Mouse (Mus musculus) left cerebral cortex, adult 2 months (tissue): ENCODE measurements around the gene Tmem132d. TPM values are rescaled to one million over a fixed set of nuclear protein-coding genes. Genes with fewer than 3 reads are reported as not detected.

Source experiments
- DNase-seq, 2 experiments: peaks; one replicate each; pipeline ENCODE4 v3.0.0; 2021 to 2022; ENCODE audit warnings: low spot score in 2 of 2, mixed read lengths in 1 of 2; ENCODE audit errors: extremely low spot score in 1 of 2
- H3K27ac ChIP-seq: fragments of 200-600 bp; 2 replicates; pipeline ENCODE4 v1.8.1; 2022
- H3K4me3 ChIP-seq: fragments of 200-600 bp; 2 replicates; pipeline ENCODE4 v1.8.1; 2022
- CTCF ChIP-seq: fragments of 200-600 bp; IDR thresholded peaks from 2 replicates; pipeline ENCODE4 v1.8.1; 2022; ENCODE audit warnings: antibody characterized with exemption, mild to moderate bottlenecking, moderate library complexity
- intact Hi-C: fragments of 180-260 bp; cut with DNase I; formaldehyde crosslinking; loops from one replicate; pipeline ENCODE4 v1.15.1; 2025
- total RNA-seq, 2 experiments: library from RNA; stranded (reverse); gene quantifications; 2 replicates each; pipeline ENCODE4 v1.2.3; 2021

Gene Tmem132d
- total RNA-seq, 2 experiments from 2014 or later = 57.7 to 59.9 TPM

- no peak overlapping the region for H3K4me3 ChIP-seq
- no peak for TF ChIP-seq CTCF
- no peak for DNase-seq
- intact Hi-C loops = loop anchor here (5.0 kb wide), 2 partner anchors 681 to 741 kb away; no protein-coding TSS in a partner anchor
- H3K27ac ChIP-seq = no peak overlapping the region
Observed at GRCm38 (mm10) chr5:128438078-128438477, 5.2 kb upstream of the Tmem132d start.

- peak; percentile 82 for TF ChIP-seq CTCF
- intact Hi-C loops = loop anchor here (5.0 kb wide), 2 partner anchors 680 to 740 kb away; no protein-coding TSS in a partner anchor
- peak; percentile 80 to 86 for DNase-seq
- Histone ChIP-seq H3K27ac (no peak overlapping the region), H3K4me3 (no peak overlapping the region)
Observed at GRCm38 (mm10) chr5:128436909-128437308, 4.0 kb upstream of the Tmem132d start.

- TF ChIP-seq CTCF = no peak
- no peak overlapping the region for H3K27ac ChIP-seq
- H3K4me3 ChIP-seq = no peak overlapping the region
- intact Hi-C loops = loop anchor here (5.0 kb wide), 2 partner anchors 678 to 738 kb away; no protein-coding TSS in a partner anchor
- DNase-seq = no peak
Observed at GRCm38 (mm10) chr5:128435683-128436082, 2.8 kb upstream of the Tmem132d start.

- Histone ChIP-seq H3K4me3 (no peak overlapping the region), H3K27ac (no peak overlapping the region)
- intact Hi-C loops = loop anchor here (5.0 kb wide), 7 partner anchors 66 to 611 kb away; no protein-coding TSS in a partner anchor
- TF ChIP-seq CTCF = no peak
- DNase-seq = no peak
Observed at GRCm38 (mm10) chr5:128433786-128434185, 909 bp upstream of the Tmem132d start.

- peak in 1 of 2 experiments; percentile 26 for DNase-seq
- intact Hi-C loops = loop anchor here (5.0 kb wide), 7 partner anchors 65 to 610 kb away; no protein-coding TSS in a partner anchor
- Histone ChIP-seq H3K27ac (peak overlapping the region; percentile 85), H3K4me3 (peak overlapping the region; percentile 69)
- TF ChIP-seq CTCF = no peak
Observed at GRCm38 (mm10) chr5:128432422-128432821, 455 bp downstream of the Tmem132d start.

GRCm38 (mm10) chr5:128424636-128425035, 8.2 kb downstream of the Tmem132d start:
- intact Hi-C loops = no loop called here
- Histone ChIP-seq H3K27ac (no peak overlapping the region), H3K4me3 (no peak overlapping the region)
- no peak for TF ChIP-seq CTCF
- no peak for DNase-seq

GRCm38 (mm10) chr5:128424213-128424612, 8.7 kb downstream of the Tmem132d start:
- TF ChIP-seq CTCF = no peak
- DNase-seq = no peak
- intact Hi-C loops = no loop called here
- no peak overlapping the region for H3K27ac ChIP-seq
- no peak overlapping the region for H3K4me3 ChIP-seq

GRCm38 (mm10) chr5:128422090-128422489, 10.8 kb downstream of the Tmem132d start:
- Histone ChIP-seq H3K4me3 (no peak overlapping the region), H3K27ac (no peak overlapping the region)
- DNase-seq = no peak
- intact Hi-C loops = no loop called here
- peak; percentile 29 for TF ChIP-seq CTCF

GRCm38 (mm10) chr5:128418149-128418710, 14.6 kb downstream of the Tmem132d start:
- H3K27ac ChIP-seq = no peak overlapping the region
- H3K4me3 ChIP-seq = no peak overlapping the region
- TF ChIP-seq CTCF = no peak
- intact Hi-C loops = no loop called here
- no peak for DNase-seq

- Histone ChIP-seq H3K27ac (no peak overlapping the region), H3K4me3 (no peak overlapping the region)
- no peak for DNase-seq
- TF ChIP-seq CTCF = no peak
- intact Hi-C loops = no loop called here
Observed at GRCm38 (mm10) chr5:128414056-128414455, 18.8 kb downstream of the Tmem132d start.

GRCm38 (mm10) chr5:128412306-128412705, 20.6 kb downstream of the Tmem132d start:
- TF ChIP-seq CTCF = no peak
- intact Hi-C loops = no loop called here
- DNase-seq = no peak
- H3K4me3 ChIP-seq = no peak overlapping the region
- no peak overlapping the region for H3K27ac ChIP-seq

GRCm38 (mm10) chr5:128407546-128407945, 25.3 kb downstream of the Tmem132d start:
- no peak for TF ChIP-seq CTCF
- intact Hi-C loops = no loop called here

GRCm38 (mm10) chr5:128405071-128405470, 27.8 kb downstream of the Tmem132d start:
- no peak for TF ChIP-seq CTCF
- Histone ChIP-seq H3K4me3 (no peak overlapping the region), H3K27ac (no peak overlapping the region)
- intact Hi-C loops = no loop called here
- DNase-seq = no peak

More at GRCm38 (mm10) chr5:128407546-128407945, 25.3 kb downstream of the Tmem132d start:
- DNase-seq = no peak
- Histone ChIP-seq H3K27ac (no peak overlapping the region), H3K4me3 (no peak overlapping the region)
